Mouse (Mus musculus): Measurements from ENCODE around the gene Wbp1l. TPM values are rescaled to one million over a fixed set of nuclear protein-coding genes. Genes with fewer than 3 reads are reported as not detected.
A peak's percentile ranks its signal among the peaks of the same experiment; 100 is the strongest.

The Wbp1l gene
- total RNA-seq, 1 experiment from 2014 or later, result 132 TPM

- DNase-seq, result no peak
Measured at GRCm38 (mm10) chr19:46598187-46598586, 697 bp upstream of the Wbp1l start.

GRCm38 (mm10) chr19:46599375-46600256, 732 bp downstream of the Wbp1l start:
- DNase-seq, result peak; percentile 54

- peak; percentile 75 for DNase-seq
Measured at GRCm38 (mm10) chr19:46600371-46600770, 1.5 kb downstream of the Wbp1l start.

GRCm38 (mm10) chr19:46601491-46601890, 2.6 kb downstream of the Wbp1l start:
- peak; percentile 52 for DNase-seq

- DNase-seq, result no peak
Measured at GRCm38 (mm10) chr19:46602406-46602805, 3.5 kb downstream of the Wbp1l start.

- no peak for DNase-seq
Measured at GRCm38 (mm10) chr19:46606718-46607117, 7.8 kb downstream of the Wbp1l start.

- peak; percentile 65 for DNase-seq
Measured at GRCm38 (mm10) chr19:46607424-46607823, 8.5 kb downstream of the Wbp1l start.

- no peak for DNase-seq
Measured at GRCm38 (mm10) chr19:46608158-46608557, 9.3 kb downstream of the Wbp1l start.

- DNase-seq, result no peak
Measured at GRCm38 (mm10) chr19:46616378-46616777, 17.5 kb downstream of the Wbp1l start.

- no peak for DNase-seq
Measured at GRCm38 (mm10) chr19:46617361-46617760, 18.5 kb downstream of the Wbp1l start.

GRCm38 (mm10) chr19:46618322-46618721, 19.4 kb downstream of the Wbp1l start:
- DNase-seq, result no peak

GRCm38 (mm10) chr19:46619001-46619400, 20.1 kb downstream of the Wbp1l start:
- DNase-seq, result peak; percentile 74

GRCm38 (mm10) chr19:46619518-46619917, 20.6 kb downstream of the Wbp1l start:
- DNase-seq, result no peak

GRCm38 (mm10) chr19:46620016-46620808, 21.3 kb downstream of the Wbp1l start:
- peak; percentile 56 for DNase-seq

- no peak for DNase-seq
Measured at GRCm38 (mm10) chr19:46621236-46622183, 22.6 kb downstream of the Wbp1l start.

- no peak for DNase-seq
Measured at GRCm38 (mm10) chr19:46622659-46623193, 23.8 kb downstream of the Wbp1l start.

- peak; percentile 58 for DNase-seq
Measured at GRCm38 (mm10) chr19:46623194-46623667, 24.3 kb downstream of the Wbp1l start.

- DNase-seq, result peak; percentile 65
Measured at GRCm38 (mm10) chr19:46623790-46624772, 25.2 kb downstream of the Wbp1l start.

- no peak for DNase-seq
Measured at GRCm38 (mm10) chr19:46625015-46625414, 26.1 kb downstream of the Wbp1l start.

GRCm38 (mm10) chr19:46625519-46625918, 26.6 kb downstream of the Wbp1l start:
- no peak for DNase-seq
